Mouse (Mus musculus): ENCODE measurements around the gene Tulp2.

Tulp2 gene

GRCm38 (mm10) chr7:45555787-45556186 is 74.1 kb downstream of the Tulp2 start:
- peak; percentile 79 for DNase-seq

GRCm38 (mm10) chr7:45558907-45559306 is 77.2 kb downstream of the Tulp2 start:
- no peak for DNase-seq

GRCm38 (mm10) chr7:45560241-45560640 is 78.6 kb downstream of the Tulp2 start:
- DNase-seq = no peak

- peak; percentile 80 for DNase-seq
Observed at GRCm38 (mm10) chr7:45560843-45561623, 79.4 kb downstream of the Tulp2 start.

- DNase-seq = no peak
Observed at GRCm38 (mm10) chr7:45561624-45562520, 80.2 kb downstream of the Tulp2 start.

GRCm38 (mm10) chr7:45564811-45565210 is 83.1 kb downstream of the Tulp2 start:
- no peak for DNase-seq

- DNase-seq = peak; percentile 32
Observed at GRCm38 (mm10) chr7:45565446-45565845, 83.8 kb downstream of the Tulp2 start.

GRCm38 (mm10) chr7:45567112-45567779 is 85.6 kb downstream of the Tulp2 start:
- no peak for DNase-seq

GRCm38 (mm10) chr7:45567780-45568516 is 86.3 kb downstream of the Tulp2 start:
- peak; percentile 93 for DNase-seq

- DNase-seq = no peak
Observed at GRCm38 (mm10) chr7:45568601-45569473, 87.2 kb downstream of the Tulp2 start.

- DNase-seq = peak; percentile 84
Observed at GRCm38 (mm10) chr7:45570103-45570741, 88.5 kb downstream of the Tulp2 start, which contains the start of gene Bcat2. Gene Bcat2 (plus strand): TSS chr7:45570153.

- no peak for DNase-seq
Observed at GRCm38 (mm10) chr7:45571966-45572365, 90.3 kb downstream of the Tulp2 start.

Data from retina, postnatal 1 day (tissue).